Mouse (Mus musculus): ENCODE measurements at regions not wholly inside any gene's neighbourhood (a gene's known extent, or its start where the extent isn't known, plus 50 kb on each side); places are given as distances from the start of the nearest gene placed in this dataset.

DNA sequence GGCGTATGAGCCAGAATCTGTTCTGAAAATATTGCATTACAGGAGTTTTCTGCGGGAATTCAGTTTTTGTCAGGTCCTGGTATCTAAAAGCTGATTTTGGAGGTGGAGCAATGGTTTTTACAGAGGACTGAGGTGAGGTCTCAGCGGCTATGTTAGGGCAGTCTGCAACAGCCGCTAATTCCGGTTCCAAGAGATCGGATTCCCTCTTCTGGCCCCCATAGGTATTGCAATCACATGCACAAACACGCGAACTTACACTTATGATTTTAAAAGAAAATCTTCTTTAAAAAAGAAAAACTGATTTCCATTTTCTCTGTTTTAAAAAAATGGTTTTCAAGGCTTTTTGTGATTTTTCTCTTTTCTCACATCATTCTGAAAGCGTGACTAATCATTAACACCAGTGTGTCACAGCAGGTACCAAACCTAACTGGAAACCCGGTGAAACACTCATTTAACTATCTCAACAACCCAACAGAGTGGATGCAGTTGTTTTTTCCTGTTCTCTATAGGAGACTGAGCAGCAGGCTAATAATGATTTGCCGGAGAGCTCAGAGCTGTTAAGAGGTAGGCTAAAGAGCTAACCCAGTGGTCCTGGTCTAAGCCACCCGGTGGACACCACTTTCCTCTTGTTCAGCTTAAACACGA is 149.4 kb upstream of the Mylip start:
- TF ChIP-seq EP300 (optimal IDR thresholded peaks at IDR 0.05) (no peak), CTCF (IDR thresholded peaks at IDR 0.05; ENCODE audit: low read depth) (peak; percentile 26; the same call in 1 of the 2 replicates)

Data from stomach, postnatal 0 days (tissue).